Mouse (Mus musculus): ENCODE data around the gene Selenof. TPM values are rescaled to one million over a fixed set of nuclear protein-coding genes. Genes with fewer than 3 reads are reported as not detected.

Selenof gene
- total and polyA plus RNA-seq, 3 experiments = 265 to 1,760 (median 316) TPM

- DNase-seq (ENCODE audit: low read depth, low spot score) = no peak
- Histone ChIP-seq H3K9me3 (replicated peaks; ENCODE audit: insufficient read depth, low read length) (no peaks in the 10 kb centered on the region), H3K79me2 (ENCODE audit: control insufficient read depth, insufficient read depth, low read length, poor library complexity) (no peaks in the 10 kb centered on the region), H3K27me3 (ENCODE audit: control insufficient read depth in 1 of 2, insufficient read depth in 2 of 2, low read length in 2 of 2) (no peaks in the 10 kb centered on the region), H3K27ac (ENCODE audit: control insufficient read depth, low read depth, low read length) (no peak overlapping the region), H3K4me1 (ENCODE audit: control insufficient read depth in 1 of 2, insufficient read depth in 2 of 2, low read length in 2 of 2) (peaks cover 0 to 3% of the 10 kb centered on the region in 2 experiments; a peak in 1 of 4 replicates), H3K4me3 (ENCODE audit: control insufficient read depth in 1 of 2, insufficient read depth in 1 of 2, low read depth in 2 of 2, low read length in 2 of 2) (no peak overlapping the region), H3K9ac (ENCODE audit: control insufficient read depth, low read depth, low read length, poor library complexity, severe bottlenecking) (no peak overlapping the region), H3K36me3 (ENCODE audit: control insufficient read depth in 1 of 2, insufficient read depth in 2 of 2, low read length in 2 of 2) (peaks cover 0 to 2% of the 10 kb centered on the region in 2 experiments; a peak in 1 of 4 replicates)
- no peak for TF ChIP-seq SIN3A (IDR thresholded peaks at IDR 0.05; ENCODE audit: low read length)
- TF ChIP-seq MYC (IDR thresholded peaks at IDR 0.05; ENCODE audit: low read depth, low read length) = no peak
- no peak for TF ChIP-seq POLR2AphosphoS5 (IDR thresholded peaks at IDR 0.05; ENCODE audit: borderline replicate concordance, low read depth, low read length)
- TF ChIP-seq MAFK (IDR thresholded peaks at IDR 0.05; ENCODE audit: borderline replicate concordance, low read depth, low read length) = no peak
- TF ChIP-seq ELF1 (IDR thresholded peaks at IDR 0.05; ENCODE audit: low read depth, low read length) = no peak
- TF ChIP-seq TBP (IDR thresholded peaks at IDR 0.05; ENCODE audit: low read depth, low read length) = no peak
- TF ChIP-seq BHLHE40 (IDR thresholded peaks at IDR 0.05; ENCODE audit: borderline replicate concordance, low read depth, low read length) = no peak
- TF ChIP-seq NELFE (IDR thresholded peaks at IDR 0.05; ENCODE audit: low read depth, low read length) = no peak
- no peak for TF ChIP-seq USF1 (IDR thresholded peaks at IDR 0.05; ENCODE audit: low read depth, low read length)
- no peak for TF ChIP-seq ZNF384 (IDR thresholded peaks at IDR 0.05; ENCODE audit: low read depth, low read length)
- no peak for TF ChIP-seq MEF2A (IDR thresholded peaks at IDR 0.05; ENCODE audit: extremely low read depth, insufficient replicate concordance, low read depth, low read length, poor library complexity, severe bottlenecking)
- TF ChIP-seq JUND (IDR thresholded peaks at IDR 0.05; ENCODE audit: low read depth, low read length) = no peak
- TF ChIP-seq POLR2AphosphoS2 (IDR thresholded peaks at IDR 0.05; ENCODE audit: low read length) = no peak
Measured at GRCm38 (mm10) chr3:144617633-144618180, 47.6 kb downstream of the Selenof start.

GRCm38 (mm10) chr3:144622930-144623612, 53.0 kb downstream of the Selenof start:
- H3K27me3 ChIP-seq (ENCODE audit: control insufficient read depth in 1 of 2, insufficient read depth in 2 of 2, low read length in 2 of 2) = no peaks in the 10 kb centered on the region
- no peak for TF ChIP-seq HCFC1 (IDR thresholded peaks at IDR 0.05; ENCODE audit: low read depth, low read length)
- no peak for TF ChIP-seq CHD2 (IDR thresholded peaks at IDR 0.05; ENCODE audit: low read length)
- no peak for TF ChIP-seq NRF1 (IDR thresholded peaks at IDR 0.05; ENCODE audit: insufficient read depth, low read depth, low read length, poor library complexity, severe bottlenecking)
- no peak for TF ChIP-seq POLR2AphosphoS2 (IDR thresholded peaks at IDR 0.05; ENCODE audit: low read length)
- no peak for TF ChIP-seq USF2 (IDR thresholded peaks at IDR 0.05; ENCODE audit: borderline replicate concordance in 1 of 2, insufficient read depth in 1 of 2, low read depth in 1 of 2, low read length in 2 of 2)
- no peak for TF ChIP-seq MAFK (IDR thresholded peaks at IDR 0.05; ENCODE audit: borderline replicate concordance, low read depth, low read length)
- TF ChIP-seq TCF12 (IDR thresholded peaks at IDR 0.05; ENCODE audit: low read depth, low read length) = no peak
- no peak for TF ChIP-seq ELF1 (IDR thresholded peaks at IDR 0.05; ENCODE audit: low read depth, low read length)
- no peak for TF ChIP-seq NELFE (IDR thresholded peaks at IDR 0.05; ENCODE audit: low read depth, low read length)
- no peak for TF ChIP-seq JUND (IDR thresholded peaks at IDR 0.05; ENCODE audit: low read depth, low read length)
- no peak for TF ChIP-seq ZNF384 (IDR thresholded peaks at IDR 0.05; ENCODE audit: low read depth, low read length)
- TF ChIP-seq SMC3 (IDR thresholded peaks at IDR 0.05; ENCODE audit: low read depth, low read length) = no peak
- no peak for TF ChIP-seq BHLHE40 (IDR thresholded peaks at IDR 0.05; ENCODE audit: borderline replicate concordance, low read depth, low read length)
- TF ChIP-seq ZMIZ1 (IDR thresholded peaks at IDR 0.05; ENCODE audit: low read depth, low read length) = no peak
- H3K4me1 ChIP-seq (ENCODE audit: control insufficient read depth in 1 of 2, insufficient read depth in 2 of 2, low read length in 2 of 2) = peaks cover 2 to 7% of the 10 kb centered on the region in 2 experiments; a peak in 3 of 4 replicates
- no peak overlapping the region for H3K4me3 ChIP-seq (ENCODE audit: control insufficient read depth in 1 of 2, insufficient read depth in 1 of 2, low read depth in 2 of 2, low read length in 2 of 2)
- H3K27ac ChIP-seq (ENCODE audit: control insufficient read depth, low read depth, low read length) = no peak overlapping the region
- H3K79me2 ChIP-seq (ENCODE audit: control insufficient read depth, insufficient read depth, low read length, poor library complexity) = no peaks in the 10 kb centered on the region
- H3K36me3 ChIP-seq (ENCODE audit: control insufficient read depth in 1 of 2, insufficient read depth in 2 of 2, low read length in 2 of 2) = peaks cover 0 to 4% of the 10 kb centered on the region in 2 experiments; a peak in 1 of 4 replicates
- DNase-seq (ENCODE audit: low read depth, low spot score) = no peak
- H3K9ac ChIP-seq (ENCODE audit: control insufficient read depth, low read depth, low read length, poor library complexity, severe bottlenecking) = no peak overlapping the region
- no peaks in the 10 kb centered on the region for H3K9me3 ChIP-seq (replicated peaks; ENCODE audit: insufficient read depth, low read length)

Data from MEL (cell line).